In genomic region chr3:145575743-145576481, GRCm38 (mm10) we compare ENCODE assay signal across 8 mouse cellular contexts. TPM values are rescaled to one million over a fixed set of nuclear protein-coding genes. Genes with fewer than 3 reads are reported as not detected.
DNase-seq lines count a peak whose midpoint lies in the region; ATAC-seq and TF ChIP-seq lines count a peak whose summit lies in the region.

TSS of gene Znhit6 (plus strand) at chr3:145576205.

- H3K4me2 ChIP-seq in kidney, embryonic 14.5 days (replicated peaks; ENCODE audit: low read depth, low read length): peak within 1 kb of the TSS; percentile 88
- H3K4me2 ChIP-seq in limb, embryonic 15.5 days: peak within 1 kb of the TSS; percentile 73

- H3K27me3 ChIP-seq in kidney, embryonic 14.5 days (ENCODE audit: control insufficient read depth, insufficient read depth, low read length): no peaks in the 10 kb centered on the region
- no peaks in the 10 kb centered on the region for H3K27me3 ChIP-seq in limb, embryonic 15.5 days

- ATAC-seq in kidney, embryonic 14.5 days (ENCODE audit: low FRiP score, low TSS enrichment): peak; percentile 92
- peak; percentile 78 for ATAC-seq in limb, embryonic 15.5 days (ENCODE audit: insufficient number of reproducible peaks, low FRiP score, low TSS enrichment, low read depth)

- DNase-seq in A20 (ENCODE audit: low read depth, low spot score): peak; percentile 93
- DNase-seq in heart, adult 9 months (ENCODE audit: low spot score in 2 of 2): peak; percentile 87 to 92
- DNase-seq in monocyte, adult 2 months (ENCODE audit: low read depth in 1 of 2, low spot score in 2 of 2): peak; percentile 31 to 64
- peak; percentile 87 to 88 for DNase-seq in spleen, postnatal 36 days (ENCODE audit: low spot score in 2 of 2)

- peaks cover 9% of the 10 kb centered on the region for H3K4me1 ChIP-seq in bone marrow macrophage, adult 2 months (ENCODE audit: control insufficient read depth, insufficient read depth, low read length)
- no peaks in the 10 kb centered on the region for H3K4me1 ChIP-seq in embryonic fibroblast, embryonic 13.5 days (ENCODE audit: control insufficient read depth, insufficient read depth, low read length)
- peaks cover 8% of the 10 kb centered on the region; the same call in 1 of the 2 replicates for H3K4me1 ChIP-seq in kidney, embryonic 14.5 days (ENCODE audit: control insufficient read depth, insufficient read depth, low read length)
- peaks cover 10% of the 10 kb centered on the region for H3K4me1 ChIP-seq in limb, embryonic 15.5 days

- peak within 1 kb of the TSS; percentile 85 for H3K4me3 ChIP-seq in bone marrow macrophage, adult 2 months (ENCODE audit: insufficient read depth, low read length)
- peak within 1 kb of the TSS; percentile 84 for H3K4me3 ChIP-seq in embryonic fibroblast, embryonic 13.5 days (ENCODE audit: insufficient read depth, low read length)
- peak within 1 kb of the TSS; percentile 92 for H3K4me3 ChIP-seq in kidney, embryonic 14.5 days (ENCODE audit: low read length)
- H3K4me3 ChIP-seq in limb, embryonic 15.5 days: peak within 1 kb of the TSS; percentile 76

- 6% methylated on average over 37 of the region's 37 CpGs for WGBS in kidney, embryonic 14.5 days
- WGBS in limb, embryonic 15.5 days: 5% methylated on average over 37 of the region's 37 CpGs

- peak within 1 kb of the TSS; percentile 37; the same call in 1 of the 2 replicates for H3K27ac ChIP-seq in bone marrow macrophage, adult 2 months (ENCODE audit: insufficient read depth, low read depth, low read length)
- peak within 1 kb of the TSS; percentile 14; the same call in 1 of the 2 replicates for H3K27ac ChIP-seq in embryonic fibroblast, embryonic 13.5 days (ENCODE audit: insufficient read depth, low read length)
- H3K27ac ChIP-seq in kidney, embryonic 14.5 days (ENCODE audit: low read depth, low read length): no peak within 1 kb of the TSS
- H3K27ac ChIP-seq in limb, embryonic 15.5 days: peak within 1 kb of the TSS; percentile 76

- H3K9me3 ChIP-seq in kidney, embryonic 14.5 days (ENCODE audit: control insufficient read depth, low read length): no peaks in the 10 kb centered on the region
- H3K9me3 ChIP-seq in limb, embryonic 15.5 days: no peaks in the 10 kb centered on the region

- peak within 1 kb of the TSS; percentile 73 for H3K9ac ChIP-seq in kidney, embryonic 14.5 days (ENCODE audit: low read depth, low read length)
- peak within 1 kb of the TSS; percentile 58 for H3K9ac ChIP-seq in limb, embryonic 15.5 days

- peaks cover 28% of the 10 kb centered on the region for H3K36me3 ChIP-seq in kidney, embryonic 14.5 days (ENCODE audit: control insufficient read depth, insufficient read depth, low read length)
- peaks cover 21% of the 10 kb centered on the region for H3K36me3 ChIP-seq in limb, embryonic 15.5 days

- TF ChIP-seq CTCF in bone marrow macrophage, adult 2 months (IDR thresholded peaks at IDR 0.05; ENCODE audit: low read depth, low read length): no peak
- TF ChIP-seq CTCF in embryonic fibroblast, embryonic 13.5 days (IDR thresholded peaks at IDR 0.05; ENCODE audit: borderline replicate concordance, insufficient read depth, low read length): no peak

- no peak for TF ChIP-seq POLR2A in bone marrow macrophage, adult 2 months (IDR thresholded peaks at IDR 0.05; ENCODE audit: borderline replicate concordance, low read depth, low read length)
- TF ChIP-seq POLR2A in embryonic fibroblast, embryonic 13.5 days (IDR thresholded peaks at IDR 0.05; ENCODE audit: low read depth, low read length): peak; percentile 78

RNA-seq across cellular contexts. Expression of gene Znhit6, which starts in this region (rescaled TPM):
- polyA plus RNA-seq in bone marrow macrophage, adult 2 months (2012; ENCODE audit: insufficient read depth, insufficient read length, missing spikeins): 11.6 and 11.8 TPM in 2 replicates
- polyA plus RNA-seq in embryonic fibroblast, embryonic 13.5 days (2011; ENCODE audit: insufficient read length, low read depth, missing spikeins): 37.2 and 49.9 TPM in 2 replicates
- polyA plus RNA-seq in kidney, embryonic 14.5 days (2014; fragmentation: Nextera tagmentation; extraction: Ambion mirVana): 36.2 and 41.7 TPM in 2 replicates
- 33.7 and 37.8 TPM in 2 replicates for polyA plus RNA-seq in limb, embryonic 15.5 days (2015; fragmentation: Nextera tagmentation; extraction: Ambion mirVana)
